Mouse (Mus musculus): ENCODE results near the gene Gm6902.
"Not testable (repeated sequence)": the region's sequence is repeated elsewhere in the genome, so short reads cannot be mapped to it uniquely, and the experiment has no call there.

Gene Gm6902

DNA sequence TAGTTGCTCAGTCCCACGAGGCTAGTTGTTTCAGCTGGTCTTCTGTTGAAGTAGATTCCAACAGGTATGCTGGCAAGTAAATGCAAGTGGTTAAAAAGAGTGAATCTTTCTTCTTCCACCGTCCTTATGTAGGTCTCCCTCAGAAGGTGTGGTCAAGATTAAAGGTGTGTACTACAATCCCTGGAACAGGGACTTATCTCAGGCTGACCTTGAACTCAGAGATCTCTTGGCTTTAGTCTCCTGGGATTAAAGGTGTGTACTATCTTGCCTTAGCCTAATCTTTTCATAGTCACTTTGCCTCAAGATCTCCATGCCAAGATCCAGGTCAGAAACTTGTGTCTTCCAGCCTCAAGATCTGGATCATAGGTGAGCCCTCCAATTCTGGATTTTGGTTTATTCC lies at the start of gene Gm6902:
TSS of gene Gm6902 (minus strand) at position 101 of the 400 bp plus-strand sequence.
- DNase-seq (ENCODE audit: low spot score in 2 of 2): not testable (repeated sequence)

DNA sequence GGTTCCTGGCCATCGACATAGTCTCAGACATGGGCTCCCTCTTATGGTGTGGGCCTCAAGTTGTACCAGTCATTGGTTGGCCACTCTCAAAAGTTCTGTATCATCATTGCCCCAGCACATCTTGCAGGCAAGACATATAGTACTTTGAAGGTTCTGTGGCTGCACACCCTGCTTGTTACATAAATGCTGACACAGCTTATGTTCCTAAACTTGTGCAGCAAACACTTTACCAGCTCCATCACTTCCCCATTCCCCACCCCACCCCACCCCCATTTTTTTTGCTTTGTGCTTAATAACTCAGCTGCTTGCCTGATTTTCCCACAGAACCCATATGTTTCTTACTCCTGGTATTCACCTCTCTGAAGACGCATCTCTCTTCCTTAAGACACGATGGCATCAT lies 22.2 kb upstream of the Gm6902 start, which contains the start of gene Nlrp4e:
TSS of gene Nlrp4e (plus strand) at position 301 of the 400 bp plus-strand sequence.
- DNase-seq (ENCODE audit: low spot score in 2 of 2): not testable (repeated sequence)

DNA sequence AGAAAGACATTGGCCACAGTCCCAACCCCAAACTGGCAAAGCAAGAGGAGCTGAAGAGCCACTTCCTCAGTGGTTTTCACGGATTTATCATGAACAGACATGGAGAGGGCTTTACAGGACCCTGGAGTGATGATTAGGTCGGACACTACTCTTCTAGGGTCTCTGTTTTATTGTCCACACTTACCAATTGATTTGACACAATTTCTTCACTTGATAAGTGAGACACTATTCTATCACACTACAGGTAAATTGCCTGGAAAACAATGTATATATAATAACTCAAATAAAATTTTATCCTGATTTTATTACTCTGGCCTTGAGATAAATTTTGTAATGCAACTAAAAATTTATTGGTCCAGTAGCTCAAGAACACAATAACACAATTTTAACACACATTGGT lies 27.1 kb downstream of the Gm6902 start, which contains the start of gene Vmn1r166:
TSS of gene Vmn1r166 (minus strand) at position 101 of the 400 bp plus-strand sequence.
- DNase-seq (ENCODE audit: low spot score in 2 of 2): not testable (repeated sequence)
